Mouse (Mus musculus) liver, postnatal 0 days (tissue): ENCODE results near the gene Surf6. TPM values are rescaled to one million over a fixed set of nuclear protein-coding genes. Genes with fewer than 3 reads are reported as not detected.
"Not testable (repeated sequence)": the region's sequence is repeated elsewhere in the genome, so short reads cannot be mapped to it uniquely, and the experiment has no call there.

Experiments
- ATAC-seq: fragments of 200-750 bp; cut with Nextera tagmentation; 2 replicates; pipeline ENCODE4 v1.8.0; 2017; ENCODE audit warnings: mild to moderate bottlenecking, moderate library complexity
- DNase-seq: peaks from one replicate; pipeline ENCODE4 v3.0.0-alpha.2; 2016
- H3K27ac ChIP-seq: fragments of 300-500 bp; sonication (generic); 2 replicates; pipeline ENCODE4 v1.5.1; 2014; ENCODE audit warnings: antibody characterized with exemption, moderate library complexity, mild to moderate bottlenecking, low read depth
- H3K27me3 ChIP-seq: fragments of 300-500 bp; sonication (generic); 2 replicates; pipeline ENCODE4 v1.6.1; 2014; ENCODE audit warnings: low read length, control low read depth, mixed read lengths; ENCODE audit not compliant: insufficient read depth
- H3K36me3 ChIP-seq: fragments of 300-500 bp; sonication (generic); replicated peaks from 2 replicates; pipeline ENCODE4 v1.6.1; 2014; ENCODE audit warnings: mild to moderate bottlenecking, control low read depth, low read length, moderate library complexity, mixed read lengths; ENCODE audit not compliant: insufficient read depth
- H3K4me1 ChIP-seq: fragments of 300-500 bp; sonication (generic); 2 replicates; pipeline ENCODE4 v1.6.1; 2014; ENCODE audit warnings: antibody characterized with exemption, mild to moderate bottlenecking, control low read depth; ENCODE audit not compliant: insufficient read depth
- H3K4me2 ChIP-seq: fragments of 300-500 bp; sonication (generic); 2 replicates; pipeline ENCODE4 v1.6.1; 2014; ENCODE audit warnings: low read depth, mild to moderate bottlenecking, low read length, moderate library complexity, mixed read lengths
- H3K4me3 ChIP-seq: fragments of 300-500 bp; sonication (generic); 2 replicates; pipeline ENCODE4 v1.5.1; 2014; ENCODE audit warnings: low read depth, low read length
- H3K9ac ChIP-seq: fragments of 300-500 bp; sonication (generic); replicated peaks from 2 replicates; pipeline ENCODE4 v1.6.1; 2014; ENCODE audit warnings: mild to moderate bottlenecking, moderate library complexity
- H3K9me3 ChIP-seq: fragments of 300-500 bp; sonication (generic); 2 replicates; pipeline ENCODE4 v1.6.1; 2016; ENCODE audit warnings: mild to moderate bottlenecking, control low read depth, low read length, mixed read lengths
- CTCF ChIP-seq: sonication (generic); IDR thresholded peaks from 2 replicates; pipeline ENCODE4 v1.5.1; 2016; ENCODE audit warnings: antibody characterized with exemption, low read depth
- EP300 ChIP-seq: IDR thresholded peaks from 2 replicates; pipeline ENCODE4 v1.6.1; 2016; ENCODE audit warnings: antibody characterized with exemption, low read depth, mild to moderate bottlenecking
- WGBS: fragments of 180-500 bp; shearing (Covaris S2); extraction: QIAGEN DNeasy Blood & Tissue Kit; methylation state at CpG from one replicate; pipeline ENCODE4 v1.1.7; 2014; ENCODE audit not compliant: insufficient replicate concordance; 5-methylcytosine and 5-hydroxymethylcytosine counted together
- polyA plus RNA-seq: library from polyadenylated mRNA; unstranded; fragments of >200 nt; fragmentation: Nextera tagmentation; extraction: Ambion mirVana; gene quantifications from 2 replicates; pipeline ENCODE4 v1.2.1, GENCODE M21; 2015

The Surf6 gene
- polyA plus RNA-seq, 1 experiment from 2014 or later: 8.4 TPM

DNA sequence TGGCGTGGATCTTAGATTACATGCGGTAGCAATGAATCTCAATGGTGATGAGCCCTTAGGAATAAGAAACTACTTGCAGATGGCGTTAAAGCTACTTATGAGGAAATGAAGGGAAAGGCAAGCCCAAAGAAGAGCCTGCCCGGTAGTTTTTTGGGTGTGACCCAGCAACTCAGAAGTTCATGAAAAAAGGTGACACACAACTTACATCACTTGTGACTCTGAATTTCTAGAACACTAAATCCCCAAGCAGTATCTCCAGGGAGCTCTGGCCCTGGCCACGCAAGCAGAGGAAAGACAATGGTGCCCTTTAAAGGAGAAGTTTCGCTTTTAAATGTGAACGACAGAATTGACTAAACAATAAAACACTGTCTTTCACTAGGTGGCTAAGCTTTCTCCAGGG lies 632 bp upstream of the Surf6 start:
- peak overlapping the region; percentile 78 for H3K4me3 ChIP-seq
- no peak for ATAC-seq
- no peaks in the 10 kb centered on the region for H3K9me3 ChIP-seq
- no peaks in the 10 kb centered on the region for H3K27me3 ChIP-seq
- DNase-seq: no peak
- peak overlapping the region; percentile 82 for H3K4me2 ChIP-seq
- no peak for TF ChIP-seq CTCF
- no peak for TF ChIP-seq EP300
- H3K36me3 ChIP-seq: peaks cover 42% of the 10 kb centered on the region
- H3K9ac ChIP-seq: peak overlapping the region; percentile 77
- H3K27ac ChIP-seq: peak overlapping the region; percentile 87
- peaks cover 22% of the 10 kb centered on the region for H3K4me1 ChIP-seq
- 10% methylated on average over 7 of the region's 7 CpGs for WGBS

DNA sequence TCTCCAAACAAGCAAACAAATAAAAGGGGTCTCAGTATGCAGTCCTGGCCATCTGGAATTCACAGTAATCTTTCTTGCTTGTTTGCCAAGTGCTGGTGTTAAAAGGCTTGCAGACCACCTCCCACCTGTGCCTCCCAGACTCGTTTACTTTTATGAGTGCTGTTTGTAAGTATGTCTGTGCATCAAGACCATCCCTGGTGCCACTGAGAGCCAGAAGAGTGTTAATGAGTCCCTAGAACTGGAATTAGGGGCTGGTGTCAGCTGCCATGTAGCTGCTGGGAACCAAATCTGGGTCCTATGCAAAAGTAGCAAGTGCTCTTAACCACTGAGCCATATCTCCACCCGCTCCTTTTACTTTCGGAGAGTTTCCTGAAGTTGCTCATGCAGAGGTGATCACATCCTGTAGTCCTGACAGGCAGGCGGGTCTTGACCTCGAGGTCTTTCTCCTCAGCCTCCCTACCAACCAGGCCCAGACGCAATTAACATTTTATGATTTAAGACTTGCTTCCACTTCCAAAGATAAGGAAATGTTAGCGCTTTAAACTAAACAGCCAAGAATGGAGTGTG lies 762 bp downstream of the Surf6 start:
- no peak for ATAC-seq
- WGBS: 2% methylated on average over 7 of the region's 7 CpGs
- H3K36me3 ChIP-seq: peaks cover 45% of the 10 kb centered on the region
- TF ChIP-seq EP300: no peak
- TF ChIP-seq CTCF: no peak
- peak overlapping the region; percentile 77 for H3K9ac ChIP-seq
- peak overlapping the region; percentile 87 for H3K27ac ChIP-seq
- H3K9me3 ChIP-seq: no peaks in the 10 kb centered on the region
- H3K4me3 ChIP-seq: peak overlapping the region; percentile 78
- peak overlapping the region; percentile 82 for H3K4me2 ChIP-seq
- no peak for DNase-seq
- peaks cover 22% of the 10 kb centered on the region for H3K4me1 ChIP-seq
- H3K27me3 ChIP-seq: no peaks in the 10 kb centered on the region

DNA sequence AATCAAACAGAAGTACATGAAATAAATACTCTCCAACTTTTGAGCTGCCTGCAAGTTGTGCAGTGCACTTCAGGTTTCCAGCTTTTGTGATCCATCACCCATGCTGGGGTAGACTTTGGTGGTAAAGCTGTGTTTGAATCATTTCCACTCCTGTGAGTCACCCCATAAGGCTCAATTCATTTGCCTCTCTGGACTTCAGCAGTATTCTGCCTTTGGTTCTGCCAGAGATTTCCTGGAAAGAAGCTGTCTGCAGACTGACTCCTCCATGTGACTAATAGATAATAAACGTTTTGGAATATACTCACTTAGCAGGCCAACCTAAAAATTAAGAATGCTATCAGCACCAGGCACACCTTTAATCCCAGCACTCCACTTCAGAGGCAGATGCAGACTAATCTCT lies 1.9 kb downstream of the Surf6 start:
- Histone ChIP-seq H3K36me3 (peaks cover 35% of the 10 kb centered on the region), H3K9me3 (no peaks in the 10 kb centered on the region), H3K4me2 (no peak overlapping the region), H3K27me3 (no peaks in the 10 kb centered on the region), H3K9ac (no peak overlapping the region), H3K27ac (no peak overlapping the region), H3K4me3 (no peak overlapping the region), H3K4me1 (peaks cover 22% of the 10 kb centered on the region)
- DNase-seq (no peak), ATAC-seq (no peak)
- 41% methylated on average over 1 of the region's 1 CpGs for WGBS
- no peak for TF ChIP-seq EP300
- TF ChIP-seq CTCF: no peak

DNA sequence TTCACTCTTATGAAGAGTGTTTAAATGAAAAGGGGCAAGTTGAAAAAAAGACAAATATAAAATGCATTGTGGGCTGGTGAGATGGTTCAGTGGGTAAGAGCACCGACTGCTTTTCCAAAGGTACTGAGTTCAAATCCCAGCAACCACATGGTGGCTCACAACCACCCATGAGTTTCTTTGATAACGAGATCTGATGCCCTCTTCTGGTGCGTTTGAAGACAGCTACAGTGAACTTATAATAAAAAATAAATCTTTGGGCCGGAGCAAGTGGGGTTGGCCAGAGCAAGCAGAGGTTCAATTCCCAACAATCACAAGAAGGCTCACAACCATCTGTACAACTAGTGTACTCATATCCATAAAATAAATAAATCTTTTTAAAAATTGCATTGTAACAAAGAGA lies 6.8 kb downstream of the Surf6 start:
- no peak overlapping the region for H3K4me2 ChIP-seq
- no peak overlapping the region for H3K9ac ChIP-seq
- 80% methylated on average over 4 of the region's 4 CpGs for WGBS
- H3K27me3 ChIP-seq: no peaks in the 10 kb centered on the region
- TF ChIP-seq EP300 (no peak), CTCF (no peak)
- DNase-seq (no peak), ATAC-seq (no peak)
- H3K9me3 ChIP-seq: no peaks in the 10 kb centered on the region
- H3K4me3 ChIP-seq: no peak overlapping the region
- H3K27ac ChIP-seq: no peak overlapping the region
- H3K36me3 ChIP-seq: peaks cover 59% of the 10 kb centered on the region
- H3K4me1 ChIP-seq: 0 out of 2 replicates have a peak, but pooled peaks cover 2% of the 10 kb centered on the region

DNA sequence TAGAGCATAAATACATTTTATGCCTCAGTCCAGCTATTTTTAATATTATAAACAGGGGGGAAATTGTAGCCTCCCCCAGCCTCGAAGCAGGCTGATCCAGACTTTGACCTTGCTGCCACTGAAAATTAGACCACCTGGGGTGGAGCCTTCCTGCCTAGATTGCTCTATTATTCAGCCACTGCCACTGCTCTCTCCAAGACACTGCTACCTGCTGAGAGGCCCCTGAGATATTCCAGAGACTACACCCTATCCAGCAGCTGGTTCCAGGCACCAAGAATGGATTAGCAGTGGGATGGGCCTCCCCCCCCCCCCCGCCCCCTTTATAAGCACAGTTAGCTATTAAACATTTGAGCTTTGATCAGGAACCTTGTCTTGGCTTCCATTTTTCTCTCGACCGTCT lies 16.5 kb downstream of the Surf6 start:
- WGBS: 76% methylated on average over 4 of the region's 4 CpGs
- not testable (repeated sequence) for ATAC-seq, H3K4me1 ChIP-seq, H3K27ac ChIP-seq, H3K9me3 ChIP-seq, H3K9ac ChIP-seq, H3K4me3 ChIP-seq, H3K27me3 ChIP-seq, H3K4me2 ChIP-seq
- H3K36me3 ChIP-seq: peaks cover 14% of the 10 kb centered on the region
- DNase-seq: peak; percentile 5

DNA sequence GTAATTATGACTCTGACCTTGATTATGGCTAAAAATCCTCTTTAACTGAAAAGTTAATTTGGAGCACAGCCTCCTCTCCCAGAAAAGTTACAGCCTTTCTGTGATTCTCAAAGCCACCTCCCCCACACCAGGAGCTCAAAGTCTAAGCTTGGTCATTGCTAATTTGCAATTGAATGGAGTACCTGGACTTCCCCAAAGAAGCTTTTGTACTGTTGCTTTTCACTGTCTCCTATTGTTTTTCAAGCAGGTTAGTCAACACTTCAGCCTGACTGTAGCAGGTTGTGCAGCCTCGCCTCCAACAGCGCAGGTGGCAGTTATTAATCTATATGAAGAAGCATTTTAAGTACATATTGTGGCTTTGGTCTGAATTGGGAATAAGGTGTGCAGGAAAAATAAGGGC lies 17.1 kb downstream of the Surf6 start:
- not testable (repeated sequence) for H3K27ac ChIP-seq, H3K9ac ChIP-seq, ATAC-seq, H3K4me1 ChIP-seq, DNase-seq, H3K27me3 ChIP-seq, H3K4me3 ChIP-seq, H3K9me3 ChIP-seq, H3K4me2 ChIP-seq
- WGBS: 92% methylated on average over 2 of the region's 2 CpGs
- peaks cover 12% of the 10 kb centered on the region for H3K36me3 ChIP-seq

DNA sequence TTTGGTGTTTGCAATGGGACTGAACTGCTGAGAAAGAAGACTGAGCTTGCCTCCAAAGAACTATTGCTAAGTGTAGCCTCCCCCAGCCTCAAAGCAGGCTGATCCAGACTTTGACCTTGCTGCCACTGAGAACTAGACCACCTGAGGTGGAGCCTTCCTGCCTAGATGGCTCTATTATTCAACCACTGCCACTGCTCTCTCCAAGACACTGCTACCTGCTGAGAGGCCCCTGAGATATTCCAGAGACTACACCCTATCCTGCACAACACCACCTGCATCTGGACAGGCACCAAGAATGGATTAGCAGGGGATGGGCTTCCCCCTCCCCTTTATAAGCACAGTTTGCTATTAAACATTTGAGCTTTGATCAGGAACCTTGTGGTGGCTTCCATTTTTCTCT lies 24.1 kb downstream of the Surf6 start:
- no peak overlapping the region for H3K4me2 ChIP-seq
- H3K36me3 ChIP-seq: no peaks in the 10 kb centered on the region
- no peak for ATAC-seq
- H3K4me3 ChIP-seq: no peak overlapping the region
- TF ChIP-seq CTCF (no peak), EP300 (no peak)
- no peak overlapping the region for H3K9ac ChIP-seq
- H3K27ac ChIP-seq: no peak overlapping the region
- H3K4me1 ChIP-seq: no peaks in the 10 kb centered on the region
- 0 out of 2 replicates have a peak, but pooled peaks cover 2% of the 10 kb centered on the region for H3K9me3 ChIP-seq
- no peaks in the 10 kb centered on the region for H3K27me3 ChIP-seq
- DNase-seq: no peak
